Mouse (Mus musculus) liver, adult 2 months (tissue): ENCODE results near the gene Elf3. TPM values are rescaled to one million over a fixed set of nuclear protein-coding genes. Genes with fewer than 3 reads are reported as not detected.

Source experiments
- DNase-seq: peaks from one replicate; pipeline ENCODE4 v3.0.0-alpha.2; 2011; ENCODE audit warnings: low read depth, low spot score; ENCODE audit errors: extremely low read depth
- H3K27ac ChIP-seq: fragments of 200-500 bp; replicated peaks from 2 replicates; pipeline ENCODE4 v1.5.1; 2012; ENCODE audit warnings: low read depth, mild to moderate bottlenecking, control low read depth, inconsistent platforms, low read length; ENCODE audit not compliant: insufficient read depth
- H3K27me3 ChIP-seq: fragments of 200-500 bp; 2 replicates; pipeline ENCODE4 v1.6.1; 2012; ENCODE audit warnings: mild to moderate bottlenecking, moderate library complexity, low read length, inconsistent platforms; ENCODE audit not compliant: control insufficient read depth, insufficient read depth
- H3K36me3 ChIP-seq: fragments of 200-500 bp; 2 replicates; pipeline ENCODE4 v1.6.1; 2012; ENCODE audit warnings: low read length, inconsistent platforms; ENCODE audit not compliant: control insufficient read depth, insufficient read depth
- H3K4me1 ChIP-seq: fragments of 200-500 bp; 2 replicates; pipeline ENCODE4 v1.6.1; 2011; ENCODE audit warnings: low read length; ENCODE audit not compliant: control insufficient read depth, insufficient read depth
- H3K4me3 ChIP-seq: fragments of 200-500 bp; 2 replicates; pipeline ENCODE4 v1.5.1; 2011; ENCODE audit warnings: low read depth, mild to moderate bottlenecking, control low read depth, low read length, moderate library complexity; ENCODE audit not compliant: insufficient read depth
- H3K79me2 ChIP-seq: fragments of 200-500 bp; 2 replicates; pipeline ENCODE4 v1.6.1; 2012; ENCODE audit warnings: inconsistent platforms, mild to moderate bottlenecking, low read length, moderate library complexity; ENCODE audit not compliant: control insufficient read depth, insufficient read depth
- H3K9ac ChIP-seq: fragments of 200-500 bp; 2 replicates; pipeline ENCODE4 v1.6.1; 2012; ENCODE audit warnings: low read depth, mild to moderate bottlenecking, control low read depth, inconsistent platforms, low read length
- CTCF ChIP-seq: fragments of 200-500 bp; IDR thresholded peaks from 2 replicates; pipeline ENCODE4 v1.5.1; 2011; ENCODE audit warnings: low read depth, low read length, control low read depth
- POLR2A ChIP-seq: fragments of 200-500 bp; IDR thresholded peaks from 2 replicates; pipeline ENCODE4 v1.6.1; 2011; ENCODE audit warnings: low read length, control low read depth; ENCODE audit not compliant: insufficient read depth; ENCODE audit errors: extremely low read depth
- WGBS: fragments of 180-500 bp; shearing (Covaris S2); methylation state at CpG from one replicate; pipeline ENCODE4 v1.1.7; 2018; 5-methylcytosine and 5-hydroxymethylcytosine counted together
- polyA plus RNA-seq: library from polyadenylated mRNA; depleted of rRNA; stranded (reverse); fragments of >200 nt; gene quantifications from 2 replicates; pipeline ENCODE4 v1.2.3, GENCODE M21; 2012
- total RNA-seq: library from RNA; depleted of rRNA; stranded (reverse); fragments of >200 nt; gene quantifications from 2 replicates; pipeline ENCODE4 v1.2.3, GENCODE M21; 2014

Elf3 gene
- total and polyA plus RNA-seq, 2 experiments: 0.18 to 0.64 TPM

DNA sequence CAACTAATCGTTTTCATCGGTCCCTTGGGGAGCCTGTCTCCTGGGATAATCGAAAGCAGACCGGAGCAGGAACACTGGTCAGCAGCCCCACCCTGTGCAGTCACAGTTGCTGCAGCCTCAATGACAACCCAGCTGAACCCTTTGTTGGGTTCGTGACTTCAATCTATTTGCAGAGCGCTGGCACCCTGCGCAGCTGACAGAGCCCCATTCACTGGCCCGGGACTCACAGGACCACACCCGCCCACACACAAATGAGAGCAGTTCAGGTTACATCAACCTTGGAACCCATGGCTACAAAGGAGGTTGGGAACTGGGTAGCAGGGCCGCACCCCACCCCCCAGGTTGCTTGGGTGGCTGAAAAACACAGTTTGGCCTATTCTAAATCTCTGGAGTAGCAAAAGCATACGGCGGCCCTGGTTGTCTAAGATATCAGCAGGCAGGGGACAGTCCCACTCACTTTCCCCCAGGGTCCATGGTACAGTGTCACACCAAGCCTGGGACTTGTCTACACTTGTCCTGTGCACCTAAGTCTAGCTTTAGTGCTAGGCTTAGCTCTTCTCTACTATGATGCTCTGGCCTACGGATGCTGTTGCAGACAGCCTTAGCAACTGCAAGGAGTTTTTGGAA, 40.6 kb downstream of the Elf3 start:
- DNase-seq: no peak
- H3K4me3 ChIP-seq: no peak overlapping the region
- no peaks in the 10 kb centered on the region for H3K79me2 ChIP-seq
- no peak overlapping the region for H3K27ac ChIP-seq
- H3K4me1 ChIP-seq: no peaks in the 10 kb centered on the region
- H3K9ac ChIP-seq: no peak overlapping the region
- no peak for TF ChIP-seq POLR2A
- TF ChIP-seq CTCF: no peak
- no peaks in the 10 kb centered on the region for H3K36me3 ChIP-seq
- no peaks in the 10 kb centered on the region for H3K27me3 ChIP-seq
- 71% methylated on average over 13 of the region's 13 CpGs for WGBS

DNA sequence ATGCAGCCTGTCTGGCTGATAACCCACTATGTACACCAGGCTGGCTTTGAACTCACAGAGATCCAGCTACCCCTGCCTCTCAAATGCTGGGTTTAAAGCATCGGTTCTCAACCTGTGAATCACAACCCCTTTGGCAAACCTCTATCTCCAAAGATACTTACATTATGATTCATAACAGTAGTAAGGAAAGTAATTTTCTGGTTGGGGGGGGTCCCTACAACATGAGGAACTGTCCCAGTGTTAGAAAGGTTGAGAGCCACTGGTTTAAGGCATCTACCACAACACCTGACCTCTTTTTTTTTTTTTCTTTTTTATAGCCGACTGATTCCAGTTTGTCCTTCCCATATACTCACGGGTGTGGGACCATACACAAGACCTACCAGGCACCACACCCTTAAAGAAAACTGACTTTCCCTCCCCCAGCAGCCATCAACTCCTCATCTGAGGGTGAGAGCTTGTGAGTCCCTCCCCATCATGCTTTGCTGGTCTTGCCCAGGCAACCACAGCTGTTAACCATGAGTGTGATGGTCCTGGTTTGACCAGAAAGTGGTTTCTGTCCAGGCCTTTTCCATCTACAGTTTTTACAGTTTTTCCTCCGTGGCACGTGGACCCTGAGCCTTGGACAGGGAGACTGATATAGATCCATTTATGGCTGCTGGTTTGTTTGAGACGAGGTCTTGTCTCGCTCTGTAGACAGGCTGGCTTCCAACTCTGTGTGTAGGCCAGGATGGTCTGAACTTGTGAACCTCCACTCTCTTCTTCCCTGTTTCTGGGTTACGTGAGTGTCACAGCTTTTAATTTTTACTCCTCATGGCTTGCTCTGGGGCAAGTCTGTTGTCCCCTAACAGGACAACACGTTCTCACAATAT, 44.4 kb downstream of the Elf3 start:
- H3K4me1 ChIP-seq: peaks cover 3% of the 10 kb centered on the region; the same call in 1 of the 2 replicates
- H3K36me3 ChIP-seq: no peaks in the 10 kb centered on the region
- H3K27ac ChIP-seq: no peak overlapping the region
- no peak overlapping the region for H3K9ac ChIP-seq
- no peak for DNase-seq
- no peaks in the 10 kb centered on the region for H3K27me3 ChIP-seq
- H3K79me2 ChIP-seq: no peaks in the 10 kb centered on the region
- TF ChIP-seq POLR2A: no peak
- H3K4me3 ChIP-seq: no peak overlapping the region
- 66% methylated on average over 9 of the region's 9 CpGs for WGBS

DNA sequence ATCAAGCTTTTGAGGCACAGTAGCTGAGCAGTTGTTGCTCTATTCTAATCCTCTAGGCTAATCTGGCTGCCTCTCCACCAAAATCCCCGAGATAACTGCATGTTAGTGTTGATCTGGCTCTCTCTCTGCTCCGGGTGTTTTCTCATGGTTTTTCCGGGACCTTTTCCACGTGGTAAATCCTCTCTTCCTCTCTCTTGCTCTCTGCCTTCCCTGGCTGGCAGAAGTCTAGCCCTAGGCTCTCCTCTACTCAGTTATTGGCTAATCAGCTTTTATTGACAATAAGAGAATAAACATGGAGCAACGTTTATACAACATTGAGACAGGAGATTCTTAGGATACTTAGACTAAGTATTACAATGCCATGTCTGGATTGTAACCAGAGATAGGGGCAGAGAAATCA, 47.9 kb downstream of the Elf3 start:
- no peaks in the 10 kb centered on the region for H3K36me3 ChIP-seq
- DNase-seq: peak; percentile 60
- H3K4me3 ChIP-seq: no peak overlapping the region
- H3K27ac ChIP-seq: 0 out of 2 replicates have a peak overlapping the region, but pooled peaks have one; percentile 22
- TF ChIP-seq POLR2A: no peak
- no peak for TF ChIP-seq CTCF
- peaks cover 3% of the 10 kb centered on the region; the same call in 1 of the 2 replicates for H3K4me1 ChIP-seq
- no peaks in the 10 kb centered on the region for H3K79me2 ChIP-seq
- WGBS: 9% methylated on average over 5 of the region's 5 CpGs
- H3K27me3 ChIP-seq: no peaks in the 10 kb centered on the region
- H3K9ac ChIP-seq: no peak overlapping the region

DNA sequence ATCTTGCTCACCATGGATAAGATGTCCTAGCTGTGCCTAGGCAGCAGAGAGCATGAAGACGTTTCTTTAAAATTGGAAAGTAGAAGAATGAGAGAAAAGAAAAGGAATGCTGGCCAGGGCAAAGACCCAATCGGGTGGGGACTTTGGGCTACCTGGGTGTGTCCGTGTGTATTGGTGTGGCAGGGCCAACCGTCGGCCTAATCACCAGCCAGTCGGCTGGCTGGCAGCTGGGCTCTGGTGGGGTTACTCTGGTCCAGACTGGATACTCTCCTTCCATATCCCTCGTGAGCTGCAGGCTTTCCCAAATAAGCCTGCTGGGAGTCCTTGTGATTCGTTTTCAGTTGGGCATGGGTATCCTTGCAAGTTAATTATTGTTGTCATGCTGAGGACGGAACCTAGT, 49.7 kb downstream of the Elf3 start:
- Histone ChIP-seq H3K9ac (no peak overlapping the region), H3K27me3 (no peaks in the 10 kb centered on the region), H3K27ac (no peak overlapping the region), H3K4me1 (peaks cover 3% of the 10 kb centered on the region; the same call in 1 of the 2 replicates), H3K79me2 (no peaks in the 10 kb centered on the region), H3K4me3 (no peak overlapping the region), H3K36me3 (no peaks in the 10 kb centered on the region)
- WGBS: 85% methylated on average over 9 of the region's 9 CpGs
- TF ChIP-seq CTCF (no peak), POLR2A (no peak)
- no peak for DNase-seq

DNA sequence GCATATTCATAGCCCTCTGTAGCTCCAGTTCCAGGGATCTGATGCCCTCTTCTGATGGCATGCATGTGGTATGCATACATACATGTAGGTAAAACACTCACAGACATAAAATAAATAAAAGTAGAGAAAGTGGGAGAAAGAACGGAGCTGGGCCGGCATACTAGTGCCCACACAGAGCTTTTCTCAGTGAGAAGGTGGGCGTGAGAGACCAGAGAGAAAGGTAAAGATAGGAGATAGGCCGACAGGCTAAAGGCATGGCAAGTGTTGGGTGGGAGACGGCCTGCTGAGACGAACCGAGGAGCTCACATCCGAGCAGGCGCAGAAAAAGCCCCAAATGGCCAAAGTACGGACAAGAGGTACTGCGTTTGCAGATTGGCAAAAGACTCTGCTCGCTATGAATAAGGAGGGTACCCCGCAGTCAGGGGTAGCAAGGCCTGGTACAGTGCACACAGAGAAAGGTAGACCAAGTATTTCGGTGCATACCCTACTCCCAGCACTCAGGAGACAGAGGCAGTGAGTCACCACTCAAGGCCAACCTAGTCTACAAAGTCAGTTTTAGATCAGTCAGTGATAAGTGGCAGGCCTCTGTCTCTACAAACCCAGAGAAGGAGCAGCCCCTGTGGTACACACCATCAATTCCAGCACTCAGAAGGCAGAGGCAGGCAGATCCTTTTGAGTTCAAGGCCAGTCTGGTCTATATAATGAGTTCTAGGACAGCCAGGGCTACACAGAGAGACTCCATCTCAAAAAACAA, 51.6 kb downstream of the Elf3 start:
- peaks cover 3% of the 10 kb centered on the region; the same call in 1 of the 2 replicates for H3K4me1 ChIP-seq
- no peak for DNase-seq
- H3K79me2 ChIP-seq: no peaks in the 10 kb centered on the region
- no peaks in the 10 kb centered on the region for H3K27me3 ChIP-seq
- no peak overlapping the region for H3K4me3 ChIP-seq
- WGBS: 92% methylated on average over 14 of the region's 14 CpGs
- TF ChIP-seq POLR2A: no peak
- TF ChIP-seq CTCF: no peak
- H3K36me3 ChIP-seq: no peaks in the 10 kb centered on the region
- H3K9ac ChIP-seq: no peak overlapping the region
- no peak overlapping the region for H3K27ac ChIP-seq
